Mouse (Mus musculus) liver (tissue): ENCODE results near the gene Gm813.

Source experiments
- DNase-seq: peaks from one replicate; pipeline ENCODE4 v3.0.0-alpha.2; 2020; ENCODE audit warnings: mixed read lengths

Gm813 gene

DNA sequence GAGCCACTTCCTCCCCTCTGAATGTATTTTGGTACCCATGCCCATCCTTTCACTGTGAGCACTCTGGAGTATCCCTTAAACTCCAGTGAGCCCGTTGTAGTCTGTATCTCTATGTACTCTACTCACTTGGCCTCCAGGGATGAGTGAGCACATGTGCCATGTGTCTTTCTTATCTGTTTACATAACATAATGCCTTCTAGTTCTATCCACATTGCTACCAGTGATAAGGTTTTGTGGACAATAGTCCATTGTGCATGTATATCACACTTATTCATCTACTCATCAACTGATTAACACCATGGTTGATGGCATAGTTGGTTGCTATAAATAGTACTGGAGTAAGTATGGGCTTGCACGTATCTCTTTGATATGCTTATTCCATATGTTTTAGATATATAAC, 12.9 kb downstream of the Gm813 start:
- DNase-seq = peak; percentile 12

GRCm38 (mm10) chr16:58600846-58601245, 15.9 kb downstream of the Gm813 start:
- DNase-seq = no peak

DNA sequence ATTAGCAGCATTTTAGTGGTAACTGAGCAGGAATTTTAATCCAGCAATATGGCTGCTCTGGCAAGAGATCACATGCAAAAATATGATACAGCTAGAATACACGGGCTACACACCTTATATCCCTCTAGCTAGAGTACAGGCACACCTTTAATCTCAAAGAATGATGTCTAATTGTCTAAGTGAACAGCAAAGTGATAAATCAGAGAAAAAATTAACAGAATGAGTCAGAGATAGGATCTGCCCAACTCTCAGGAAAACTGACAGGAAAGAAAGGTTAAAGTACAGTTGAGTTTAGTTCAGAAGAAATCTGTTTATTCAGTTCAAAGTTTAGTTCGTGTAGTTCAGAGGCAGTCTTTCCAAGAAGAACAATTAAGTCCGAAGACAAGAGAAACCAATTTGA, 25.5 kb downstream of the Gm813 start:
- DNase-seq = no peak

DNA sequence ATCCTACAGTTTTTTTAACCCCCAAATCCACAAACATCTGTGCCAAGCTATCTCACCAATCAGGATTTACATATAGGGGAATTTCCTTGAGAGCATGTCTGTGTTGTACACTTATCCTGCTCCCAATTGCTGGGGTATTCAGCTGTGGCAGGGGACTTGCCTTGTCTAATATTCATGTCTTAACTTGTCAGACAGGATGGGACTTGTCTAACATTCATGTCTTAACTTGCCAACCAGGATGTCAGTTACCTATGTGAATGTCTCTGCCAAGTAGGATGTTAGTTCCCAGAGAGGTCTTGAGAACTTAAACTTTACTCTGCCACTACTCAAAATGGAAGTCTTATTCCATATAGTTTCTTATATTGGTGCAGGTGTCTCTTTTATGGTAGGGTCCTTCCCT, 27.3 kb downstream of the Gm813 start:
- no peak for DNase-seq

DNA sequence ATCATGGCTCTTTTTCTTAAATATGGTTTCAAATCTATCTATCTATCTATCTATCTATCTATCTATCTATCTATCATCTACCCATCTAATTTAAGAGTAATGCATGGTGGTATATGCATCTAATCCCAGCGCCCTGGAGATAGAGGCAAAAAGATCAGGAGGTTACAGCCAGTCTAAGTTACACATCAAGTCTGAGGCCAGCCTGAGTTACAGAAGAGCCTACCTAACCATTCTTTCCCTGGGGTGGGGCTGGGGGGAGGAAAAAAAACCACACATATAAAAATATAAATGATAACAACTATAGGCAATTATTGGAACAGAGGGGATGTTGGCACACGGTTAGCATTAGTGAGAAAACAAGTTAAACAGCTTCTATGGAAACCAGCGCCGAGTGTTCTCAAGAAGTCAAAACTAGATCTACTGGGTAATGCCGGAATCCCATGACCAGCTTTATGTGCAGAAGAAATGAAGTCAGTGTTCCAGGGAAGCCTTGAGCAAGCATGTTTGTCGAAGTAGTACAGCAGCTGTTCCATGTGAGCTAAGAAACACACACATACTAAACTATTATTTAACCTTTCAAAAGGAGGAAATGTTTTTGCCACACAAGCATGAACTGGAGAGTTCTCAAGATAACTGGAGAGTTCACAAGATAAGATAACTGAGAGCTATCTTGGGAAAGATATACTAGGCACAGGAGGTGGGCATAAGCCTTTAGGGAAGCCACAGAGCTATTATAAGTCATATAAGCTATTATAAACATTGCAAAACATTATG, 42.6 kb downstream of the Gm813 start:
- no peak for DNase-seq

GRCm38 (mm10) chr16:58570694-58571264, 46.0 kb downstream of the Gm813 start:
- no peak for DNase-seq
